Mouse (Mus musculus) cortical plate, adult 2 months (tissue): Measurements from ENCODE around the gene Gm16434.
"Not testable (repeated sequence)": the region's sequence is repeated elsewhere in the genome, so short reads cannot be mapped to it uniquely, and the experiment has no call there.

Source experiments
- CTCF ChIP-seq: fragments of 200-500 bp; IDR thresholded peaks from 2 replicates; pipeline ENCODE4 v1.5.1; 2011; ENCODE audit warnings: mild to moderate bottlenecking, control low read depth, low read length; ENCODE audit not compliant: insufficient read depth; ENCODE audit errors: extremely low read depth
- POLR2A ChIP-seq: fragments of 200-500 bp; IDR thresholded peaks from 2 replicates; pipeline ENCODE4 v1.6.1; 2011; ENCODE audit warnings: mild to moderate bottlenecking, low read length, control low read depth; ENCODE audit not compliant: insufficient read depth; ENCODE audit errors: extremely low read depth

DNA sequence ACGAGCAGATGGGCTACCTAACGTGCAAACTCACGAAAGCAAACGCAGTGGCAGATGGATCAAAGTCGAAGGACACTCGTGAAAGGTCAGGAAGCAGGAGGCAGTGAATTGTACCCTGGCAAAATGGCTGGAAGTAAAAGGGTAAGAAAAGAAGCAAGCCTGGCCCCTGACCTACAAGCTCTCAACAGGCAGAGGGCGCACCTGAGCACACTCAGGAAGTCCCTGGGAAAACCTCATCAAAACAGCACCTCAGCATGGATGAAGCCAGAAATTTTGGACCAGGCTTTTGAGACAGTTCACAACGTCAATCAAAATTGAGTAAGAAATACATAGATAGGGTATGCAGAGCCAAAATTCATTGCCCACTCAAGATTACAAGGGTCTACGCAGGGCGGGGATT is 49.2 kb upstream of the Gm16434 start:
- not testable (repeated sequence) for TF ChIP-seq POLR2A
- TF ChIP-seq CTCF, result 0 out of 2 replicates have a peak, but pooled peaks have one; percentile 17
